Mouse (Mus musculus) kidney, adult 2 months (tissue): ENCODE measurements at regions not wholly inside any gene's neighbourhood (a gene's known extent, or its start where the extent isn't known, plus 50 kb on each side); places are given as distances from the start of the nearest gene placed in this dataset.

Source experiments
- CTCF ChIP-seq: fragments of 200-500 bp; conservative IDR thresholded peaks from 2 replicates; pipeline ENCODE4 v1.5.1; 2011; ENCODE audit warnings: low read depth, mild to moderate bottlenecking, control low read depth, low read length, moderate library complexity, mixed read lengths; ENCODE audit not compliant: insufficient read depth, insufficient read length
- POLR2A ChIP-seq: fragments of 200-500 bp; IDR thresholded peaks from one replicate; pipeline ENCODE4 v1.6.1; 2011; ENCODE audit warnings: low read depth, low read length, control low read depth

GRCm38 (mm10) chr2:84113562-84113961 lies 123.2 kb downstream of the Gm13691 start:
- TF ChIP-seq CTCF (no peak), POLR2A (no peak)
